Mouse (Mus musculus) adrenal gland, postnatal 10 days (tissue): ENCODE data around the gene Stk24. TPM values are rescaled to one million over a fixed set of nuclear protein-coding genes. Genes with fewer than 3 reads are reported as not detected.
A peak's percentile ranks its signal among the peaks of the same experiment; 100 is the strongest.
"Not testable (repeated sequence)": the region's sequence is repeated elsewhere in the genome, so short reads cannot be mapped to it uniquely, and the experiment has no call there.

Experiments used
- DNase-seq: peaks from one replicate; pipeline ENCODE4 v3.0.0; 2021; ENCODE audit warnings: mixed read lengths
- long read RNA-seq, 2 experiments: library from polyadenylated mRNA; stranded (forward); transcript quantifications; one replicate each; pipeline ENCODE4 v2.0.0; 2021
- total RNA-seq, 2 experiments: library from RNA; stranded (reverse); gene quantifications; 2 replicates each; pipeline ENCODE4 v1.2.3; 2021

The Stk24 gene
- total RNA-seq, result 10 to 100 TPM; 82.8 to 91.1 TPM
- long read RNA-seq, experiment 1, transcript Stk24-201 (11 exons, 2,676 nt), result major isoform, 21 of 52 reads
- long read RNA-seq, experiment 1, partial matches to known transcripts, result 7 of 52 reads
- long read RNA-seq, experiment 1, other reads (novel, unspliced or antisense), result 24 of 52 reads
- long read RNA-seq, experiment 2, transcript Stk24-201 (11 exons, 2,676 nt), result major isoform, 13 of 28 reads
- long read RNA-seq, experiment 2, partial matches to known transcripts, result 2 of 28 reads
- long read RNA-seq, experiment 2, other reads (novel, unspliced or antisense), result 13 of 28 reads

DNA sequence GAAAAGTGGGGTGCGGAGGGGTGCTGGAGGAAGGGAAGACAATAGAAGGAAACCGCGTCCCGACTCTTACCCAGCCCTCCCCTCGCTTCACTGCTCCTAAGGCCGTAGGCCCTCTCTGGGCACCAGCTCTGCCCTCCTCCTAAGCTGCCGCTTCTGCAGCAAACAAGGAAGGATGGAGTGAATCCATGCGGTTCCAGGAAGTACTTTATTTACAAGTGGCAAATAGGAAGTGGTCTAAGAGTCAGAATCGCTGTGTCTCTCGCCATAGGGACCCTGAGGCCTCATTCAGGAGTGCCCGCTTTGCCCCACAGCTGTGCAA, at the start of gene Stk24:
TSS of gene Stk24 (minus strand) at position 185 of the 319 bp plus-strand sequence.
- no peak for DNase-seq

DNA sequence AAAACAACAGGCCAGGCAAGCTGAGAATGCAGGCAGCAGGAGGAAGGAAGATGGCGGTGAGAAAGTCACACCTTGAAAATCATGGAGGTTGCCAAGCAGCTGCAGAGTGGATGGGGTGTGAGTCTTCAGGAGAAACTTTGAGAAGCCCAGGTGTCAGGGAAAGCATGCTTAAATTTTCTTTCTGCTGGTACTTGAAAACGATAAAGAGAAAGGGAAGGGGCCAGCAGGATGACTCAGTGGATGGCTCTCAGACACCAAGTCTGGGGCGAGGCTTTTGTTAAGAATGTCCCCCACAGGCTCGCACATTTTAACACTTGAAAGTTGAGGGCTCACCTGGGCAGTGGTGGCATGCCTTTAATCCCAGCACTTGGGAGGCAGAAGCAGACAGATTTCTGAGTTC, 48.3 kb upstream of the Stk24 start:
- no peak for DNase-seq

DNA sequence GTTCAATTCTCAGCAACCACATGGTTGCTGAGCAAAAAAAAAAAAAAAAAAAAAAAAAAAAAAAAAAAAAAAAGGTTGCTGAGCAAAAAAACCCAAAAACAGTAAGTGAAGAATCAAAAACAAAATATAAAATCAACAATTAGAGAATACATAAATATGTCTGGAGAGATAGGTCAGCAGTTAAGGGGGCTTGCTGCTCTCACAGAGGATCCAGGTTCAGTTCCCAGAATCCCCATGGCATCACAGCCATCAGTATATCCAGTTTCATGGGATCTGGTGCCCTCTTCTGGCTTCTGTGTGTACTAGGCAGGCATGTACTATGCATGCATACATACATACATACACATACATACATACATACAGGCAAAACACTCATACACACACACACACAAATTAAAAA, 46.9 kb upstream of the Stk24 start:
- peak; percentile 15 for DNase-seq

DNA sequence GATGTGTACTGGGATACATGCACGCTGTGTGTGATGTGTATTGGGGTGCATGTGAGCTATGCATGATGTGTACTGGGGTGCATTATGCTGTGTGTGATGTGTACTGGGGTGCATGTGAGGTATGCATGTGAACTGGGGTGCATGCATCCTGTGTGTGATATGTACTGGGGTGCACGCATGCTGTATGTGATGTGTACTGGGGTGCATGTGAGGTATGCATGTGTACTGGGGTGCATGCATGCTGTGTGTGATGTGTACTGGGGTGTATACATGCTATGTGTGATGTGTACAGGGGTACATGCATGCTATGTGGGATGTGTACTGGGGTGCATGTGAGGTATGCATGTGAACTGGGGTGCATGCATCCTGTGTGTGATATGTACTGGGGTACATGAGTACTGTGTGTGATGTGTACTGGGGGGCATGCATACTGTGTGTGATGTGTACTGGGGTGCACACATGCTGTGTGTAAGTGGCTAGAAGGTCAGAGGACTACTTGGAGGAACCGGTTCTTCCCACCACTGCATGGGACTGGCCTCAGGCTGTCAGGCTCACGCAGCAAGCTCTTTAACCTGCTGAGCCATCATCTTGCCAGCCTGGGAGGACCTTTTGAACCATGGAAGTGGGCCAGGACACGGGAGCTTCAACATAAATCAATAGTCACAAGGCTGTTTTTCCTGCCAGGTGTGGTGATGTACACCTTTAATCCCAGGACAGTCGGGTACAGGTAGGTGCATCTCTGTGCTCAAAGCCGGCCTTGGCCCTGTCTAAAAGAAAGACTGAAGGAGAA, 45.4 kb upstream of the Stk24 start:
- DNase-seq, result peak; percentile 22

DNA sequence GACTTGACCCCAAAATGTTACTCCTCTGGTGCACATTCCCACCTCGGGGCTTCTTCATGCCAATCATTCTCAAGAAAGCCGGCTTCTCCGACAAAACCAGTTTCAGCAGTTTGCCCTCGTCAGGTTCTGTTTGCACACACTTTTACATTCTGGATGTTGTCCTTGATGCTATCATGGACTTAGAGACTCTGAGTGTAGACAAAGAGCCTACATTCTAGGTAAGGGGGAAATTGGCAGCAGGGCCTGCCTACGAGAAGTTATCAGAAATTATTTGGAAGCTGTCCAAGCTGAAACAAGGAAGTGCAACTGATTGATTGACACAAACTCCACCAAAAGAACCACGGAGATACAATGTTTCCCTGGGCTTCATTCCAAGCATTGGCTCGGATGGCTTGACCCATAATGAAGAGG, 43.5 kb upstream of the Stk24 start:
- DNase-seq, result peak; percentile 18

DNA sequence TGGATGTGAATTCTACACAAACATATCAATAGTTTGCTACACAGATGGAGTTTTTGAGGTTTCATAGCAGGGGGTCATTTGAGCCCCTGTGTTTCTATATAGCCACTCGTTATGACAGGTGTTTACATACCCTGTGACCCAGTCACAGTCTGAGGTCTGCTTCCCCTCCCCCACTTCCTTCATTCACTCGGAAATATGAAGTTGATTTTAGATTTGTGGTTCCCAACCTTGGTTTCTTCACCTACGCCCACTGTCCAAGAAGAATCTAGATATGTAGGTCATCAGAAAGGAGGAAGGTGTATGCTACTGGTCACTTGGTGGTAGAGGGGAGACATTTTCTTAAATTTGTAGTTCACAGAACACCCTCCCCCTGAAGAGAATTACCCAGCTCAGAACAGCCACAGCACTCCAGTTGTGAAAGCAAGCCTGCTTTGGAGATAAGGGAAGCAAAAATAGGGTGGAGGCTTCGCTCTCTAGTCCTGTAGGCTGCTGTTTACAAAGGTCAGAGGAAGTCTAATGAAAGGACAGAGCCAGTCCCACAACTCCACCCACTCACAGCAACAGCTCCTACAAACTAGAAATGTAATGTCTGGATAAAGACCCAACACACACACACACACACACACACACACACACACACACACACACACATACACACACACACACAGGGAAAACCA, 43.0 kb upstream of the Stk24 start:
- DNase-seq, result peak; percentile 34

DNA sequence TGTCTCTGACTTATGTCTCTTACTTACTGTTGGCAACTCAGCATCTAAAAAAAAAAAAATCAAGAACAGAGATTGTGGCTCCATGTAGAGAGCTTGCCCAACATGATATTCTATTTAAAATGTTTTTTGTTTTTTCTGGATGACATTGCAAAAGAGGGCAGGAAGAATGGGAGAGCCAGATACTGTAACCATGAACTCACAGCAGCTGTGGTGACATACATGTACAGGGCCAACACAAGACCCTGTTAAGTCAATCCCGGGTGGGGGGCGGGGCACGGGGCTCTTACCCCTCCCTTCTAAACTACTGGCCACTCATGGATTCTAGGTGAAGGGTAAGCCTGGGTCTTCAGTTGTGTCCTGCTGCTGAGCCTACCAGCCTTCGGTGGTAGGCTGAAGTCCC, 42.2 kb upstream of the Stk24 start:
- DNase-seq, result no peak

DNA sequence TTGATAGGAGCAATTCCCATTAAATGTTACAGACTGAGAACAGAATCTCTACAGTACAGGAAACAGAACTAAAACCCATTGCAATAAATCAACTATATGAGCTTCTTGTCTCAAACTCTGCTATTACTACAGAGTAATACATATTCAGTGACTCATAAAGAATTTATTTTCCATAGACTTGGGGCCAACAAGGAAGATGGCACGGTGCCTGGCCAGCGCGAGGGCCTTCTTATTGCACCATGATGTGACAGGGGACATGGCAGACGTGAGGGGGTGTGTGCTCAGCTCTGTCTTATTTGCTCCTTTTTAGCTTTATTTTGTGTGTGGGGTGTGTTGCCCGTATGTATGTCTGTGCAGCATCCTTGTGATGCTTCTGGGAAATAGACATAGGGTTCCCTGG, 37.8 kb upstream of the Stk24 start:
- peak; percentile 82 for DNase-seq

DNA sequence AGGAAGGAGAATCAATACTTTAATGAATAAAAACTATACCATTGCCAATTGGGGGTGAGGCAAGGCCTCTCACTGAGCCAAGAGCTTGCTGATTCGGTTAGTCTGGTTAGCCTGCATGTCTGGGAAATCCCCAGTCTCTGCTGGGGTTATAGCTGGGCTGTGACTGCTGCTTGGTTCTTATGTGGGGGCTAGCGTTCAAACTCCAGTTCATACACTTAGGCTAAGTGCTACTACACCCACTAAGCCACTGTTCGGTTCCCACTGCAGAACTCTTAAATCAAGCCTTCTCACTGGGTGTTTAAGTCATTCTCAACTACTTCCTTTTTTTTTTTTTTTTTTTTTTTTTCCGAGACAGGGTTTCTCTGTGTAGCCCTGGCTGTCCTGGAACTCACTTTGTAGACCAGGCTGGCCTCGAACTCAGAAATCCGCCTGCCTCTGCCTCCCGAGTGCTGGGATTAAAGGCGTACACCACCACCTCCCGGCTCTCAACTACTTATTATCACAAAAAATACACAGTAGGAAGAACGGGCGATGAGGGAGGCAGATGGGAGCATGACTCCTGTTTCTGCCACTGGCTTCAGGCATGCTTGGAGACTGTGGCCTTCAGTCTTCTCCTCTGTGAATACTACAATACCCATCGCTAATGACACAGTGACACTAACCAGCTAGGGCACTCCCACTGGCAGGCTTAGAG, 37.0 kb upstream of the Stk24 start:
- no peak for DNase-seq

DNA sequence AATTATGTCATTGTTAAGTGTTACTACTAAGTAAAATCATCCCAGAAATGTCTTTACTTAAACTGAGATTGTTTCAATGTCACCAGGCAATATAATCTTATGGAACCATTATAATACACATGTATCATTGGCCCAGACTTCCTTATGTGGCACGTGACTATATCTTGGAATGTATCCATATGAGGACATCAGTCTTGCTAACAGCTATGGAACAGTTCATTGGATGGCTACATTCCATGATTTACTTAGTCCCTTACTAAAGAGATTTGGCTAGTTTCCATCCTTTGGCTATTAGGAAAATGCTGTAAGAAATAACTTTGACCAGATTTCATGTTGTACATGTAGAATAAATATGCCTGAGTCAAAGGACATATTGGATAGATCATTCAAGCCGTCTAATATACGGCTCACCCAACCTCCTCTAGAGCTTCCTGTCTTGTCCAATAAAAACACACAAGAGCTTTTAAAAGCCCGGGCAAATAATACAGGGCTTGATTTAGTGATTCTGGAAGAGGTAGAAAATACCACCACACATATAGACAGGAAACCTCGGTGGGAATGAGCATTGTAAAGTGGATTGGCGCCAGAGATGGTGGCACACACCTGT, 34.9 kb upstream of the Stk24 start:
- no peak for DNase-seq

DNA sequence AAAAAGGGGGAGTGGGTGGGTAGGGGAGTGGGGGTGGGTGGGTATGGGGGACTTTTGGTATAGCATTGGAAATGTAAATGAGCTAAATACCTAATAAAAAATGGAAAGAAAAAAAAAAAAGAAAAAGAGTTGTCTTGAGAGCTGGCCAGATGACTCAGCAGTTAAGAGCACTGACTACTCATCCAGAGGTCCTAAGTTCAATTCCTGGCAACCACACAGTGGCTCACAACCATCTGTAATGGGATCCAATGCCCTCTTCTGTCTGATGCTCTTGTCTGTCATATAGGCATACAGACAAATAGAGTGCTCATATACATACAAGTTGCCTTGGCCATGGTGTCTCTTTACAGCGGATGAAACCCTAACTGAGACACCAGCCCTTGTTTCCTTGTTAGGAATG, 33.9 kb upstream of the Stk24 start:
- not testable (repeated sequence) for DNase-seq

DNA sequence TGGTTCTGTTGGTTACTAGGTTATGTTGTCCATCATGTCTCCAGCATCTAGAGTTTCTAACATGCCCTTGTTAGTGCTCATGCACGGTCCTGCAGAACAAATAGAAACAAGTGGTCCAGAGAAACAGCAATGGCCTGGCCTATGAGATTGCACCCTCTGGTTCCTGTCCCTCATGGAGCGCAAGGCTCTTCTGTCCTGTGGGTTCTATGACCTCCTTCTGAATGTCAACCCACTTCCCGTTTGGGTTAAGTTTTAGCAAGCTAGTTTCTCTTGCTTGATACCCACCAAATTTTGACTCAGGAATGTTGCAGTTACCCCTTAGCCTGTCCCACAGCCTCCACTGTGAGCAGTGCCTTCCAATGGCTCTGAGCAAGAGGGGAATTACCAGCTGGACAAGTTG, 29.1 kb upstream of the Stk24 start:
- no peak for DNase-seq

DNA sequence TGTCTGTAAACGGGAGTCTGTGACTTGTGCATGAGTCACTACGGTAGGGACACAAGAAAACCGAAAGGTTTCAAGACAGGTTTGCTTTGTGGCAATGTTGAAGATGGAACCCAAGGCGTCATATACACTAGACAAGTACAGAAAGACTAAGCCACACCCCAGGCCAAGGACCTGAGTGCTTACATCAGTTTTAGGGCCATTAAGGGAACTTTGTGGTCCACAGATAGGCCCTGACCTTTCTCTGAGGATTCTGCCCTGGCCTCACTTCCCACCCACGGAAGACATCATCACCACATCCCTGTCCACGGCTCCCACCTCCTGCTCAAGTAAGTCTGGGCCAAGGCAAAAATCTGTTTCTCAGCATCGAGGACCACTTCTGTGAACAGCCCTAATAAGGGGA, 27.1 kb upstream of the Stk24 start:
- DNase-seq, result no peak

DNA sequence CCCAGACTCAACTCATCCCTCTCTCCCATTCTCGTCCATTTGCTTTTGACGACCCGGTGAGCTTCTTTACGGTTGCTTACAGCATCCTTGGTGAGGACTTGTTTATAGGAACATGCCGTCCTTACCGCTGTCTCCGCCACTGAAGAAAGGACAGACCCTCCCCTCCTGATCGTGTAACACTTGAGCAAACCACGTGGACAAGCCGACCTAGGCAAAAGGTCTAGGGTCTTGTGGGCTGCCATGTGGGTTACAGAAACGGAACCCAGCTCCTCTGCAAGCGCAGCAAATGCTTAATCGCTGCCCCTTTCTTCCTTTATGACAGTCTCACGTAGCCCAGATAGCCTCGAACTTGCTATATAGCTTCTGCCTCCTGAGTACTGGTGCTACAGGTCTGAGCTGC, 25.7 kb upstream of the Stk24 start:
- no peak for DNase-seq

DNA sequence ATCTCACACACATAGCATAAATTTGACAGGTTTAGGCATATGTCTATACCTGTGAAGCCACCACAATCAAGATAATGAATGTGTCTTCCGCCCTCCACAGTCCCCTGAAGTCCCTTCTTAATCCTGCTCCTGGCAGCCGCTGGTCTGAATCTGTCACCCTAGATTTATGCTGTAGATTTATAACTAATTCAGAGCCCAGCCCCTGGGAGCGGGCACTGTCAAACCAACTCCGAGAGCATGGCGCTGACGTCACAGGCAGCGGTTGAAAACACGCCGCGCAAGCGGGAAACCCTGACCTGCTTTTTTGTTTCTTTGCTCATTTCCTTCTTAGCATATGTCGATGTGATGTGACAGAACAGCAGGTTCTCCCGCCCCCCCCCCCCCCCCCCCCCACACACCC, 25.3 kb upstream of the Stk24 start:
- DNase-seq, result peak; percentile 35

DNA sequence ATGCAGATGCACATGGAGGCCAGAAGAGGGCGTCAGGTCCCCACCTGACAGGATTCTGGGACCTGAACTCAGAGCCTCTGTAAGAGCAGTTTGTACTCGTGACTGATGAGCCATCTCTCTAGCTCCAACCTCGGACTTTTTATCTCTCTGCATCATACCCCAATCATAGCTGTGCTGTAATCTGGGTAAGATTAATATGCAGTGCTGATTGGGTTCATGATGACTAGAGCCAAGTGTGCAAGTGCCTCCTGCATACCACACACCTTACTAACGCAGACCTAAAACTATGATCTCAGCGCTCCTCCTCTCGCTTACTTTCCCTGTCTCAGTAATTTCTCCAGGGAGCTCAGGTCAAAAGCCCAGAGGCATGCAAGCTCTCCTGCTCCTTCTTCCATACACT, 19.9 kb upstream of the Stk24 start:
- DNase-seq, result no peak

DNA sequence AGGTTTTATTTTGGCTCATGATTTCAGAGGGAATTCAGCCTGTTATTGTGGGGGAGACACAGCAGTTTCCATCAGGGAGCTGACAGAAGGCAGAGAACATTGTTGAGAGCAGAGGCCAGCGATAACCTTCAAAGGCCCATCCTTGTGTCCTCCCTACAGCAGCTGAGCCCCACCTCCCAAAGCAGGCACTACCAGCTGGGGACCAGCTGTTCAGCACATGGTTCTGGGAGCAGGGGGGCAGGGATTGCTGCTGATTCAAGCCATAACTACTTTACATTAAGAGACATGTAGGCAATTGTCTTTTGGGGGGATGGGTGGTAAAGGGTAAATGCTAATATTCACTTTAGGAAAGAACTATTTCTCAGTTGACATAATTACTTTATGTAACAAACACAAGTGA, 17.7 kb upstream of the Stk24 start:
- DNase-seq, result no peak

DNA sequence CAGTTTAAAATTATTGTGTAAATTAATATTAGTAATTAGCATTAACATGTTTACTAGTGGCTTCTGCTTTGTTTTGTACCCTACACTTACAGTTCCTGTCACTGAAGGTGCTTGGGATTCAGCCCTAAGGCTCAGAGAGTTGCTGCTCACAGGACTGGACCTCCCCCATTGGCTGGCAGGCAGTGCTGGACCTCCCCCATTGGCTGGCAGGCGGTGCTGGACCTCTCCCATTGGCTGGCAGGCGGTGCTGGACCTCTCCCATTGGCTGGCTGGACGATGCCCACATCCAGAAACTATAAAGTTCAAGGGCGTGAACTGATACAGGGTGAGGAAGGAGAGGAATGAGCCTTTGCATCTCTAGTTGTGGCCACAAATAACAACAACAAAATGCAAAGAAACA, 15.3 kb upstream of the Stk24 start:
- no peak for DNase-seq

DNA sequence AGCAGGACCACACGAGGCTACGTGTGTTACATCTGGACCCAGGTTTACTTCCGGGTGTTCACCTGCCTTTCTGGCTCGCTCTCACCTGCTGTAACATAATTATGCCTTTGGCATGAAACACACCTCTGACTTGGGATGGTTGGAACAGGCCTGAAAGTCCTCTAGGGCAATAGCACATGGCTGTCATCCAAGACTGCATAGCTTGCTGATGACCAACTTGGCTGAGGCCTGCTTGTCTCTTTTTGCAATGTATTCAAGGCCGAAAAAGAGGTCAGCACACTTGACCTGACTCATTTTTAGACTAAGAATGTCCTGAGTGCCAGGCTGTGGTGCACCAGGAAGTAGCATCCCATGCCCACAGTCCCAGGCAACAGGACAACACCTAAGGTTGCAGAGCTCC, 12.1 kb upstream of the Stk24 start:
- DNase-seq, result peak; percentile 81

DNA sequence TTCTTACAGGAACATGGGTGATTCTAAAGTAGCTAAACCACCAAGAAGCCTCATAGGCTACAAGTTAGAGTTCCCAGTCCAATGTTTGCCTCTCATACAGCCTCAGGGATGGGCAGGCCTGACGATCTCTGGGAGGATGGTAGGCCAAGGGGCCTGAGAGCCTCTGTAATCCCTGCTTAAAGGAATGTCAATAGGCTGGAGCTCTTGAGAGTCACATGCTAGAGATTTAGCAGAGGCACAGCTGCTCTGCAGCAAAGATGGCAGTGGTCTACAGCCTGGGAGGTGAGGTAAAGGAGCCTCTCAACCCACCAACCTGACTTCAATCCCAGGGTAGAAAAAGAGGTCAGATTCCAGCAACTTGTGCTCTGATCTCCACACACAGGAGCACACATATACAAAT, 7.9 kb upstream of the Stk24 start:
- no peak for DNase-seq

DNA sequence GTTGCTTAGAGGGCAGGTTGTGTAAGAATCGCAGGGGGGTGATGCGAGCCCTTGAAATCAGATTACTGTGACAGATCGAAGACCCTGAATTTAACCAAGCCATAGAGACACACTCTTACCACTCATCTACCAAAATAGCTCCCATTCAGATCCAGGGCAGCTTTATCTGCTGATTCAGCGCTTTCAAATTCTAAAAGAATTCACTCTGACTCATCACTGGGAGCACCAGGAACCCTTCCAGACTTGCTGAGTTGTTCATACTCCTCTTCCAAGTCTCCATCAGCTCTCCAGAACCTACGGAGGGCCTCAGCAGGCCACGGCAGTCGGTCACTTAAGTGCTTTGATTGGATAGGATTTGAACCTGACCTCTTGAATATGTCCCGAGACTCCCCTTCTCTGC, 5.6 kb upstream of the Stk24 start:
- no peak for DNase-seq

DNA sequence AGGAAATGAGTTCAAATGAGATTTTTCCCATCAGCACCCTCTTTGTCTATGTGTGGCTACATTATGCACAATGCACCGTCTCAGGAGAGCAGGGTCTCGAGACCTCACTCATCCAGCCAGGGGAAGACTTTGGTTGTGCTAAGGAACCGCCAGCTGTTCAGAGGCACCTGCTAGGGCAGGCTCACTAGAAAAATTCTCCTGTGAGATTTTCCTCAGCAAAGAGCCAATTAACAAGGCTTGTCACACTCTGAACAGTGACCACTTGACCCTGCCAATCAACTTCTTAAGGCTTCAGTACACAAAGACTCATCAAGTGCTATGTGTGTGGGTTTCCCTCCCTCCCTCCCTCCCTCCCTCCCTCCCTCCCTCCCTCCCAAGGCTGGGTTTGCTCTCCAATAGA, 4.0 kb upstream of the Stk24 start:
- DNase-seq, result no peak
